Mouse (Mus musculus): Measurements from ENCODE around the gene Rgl2.

DNA sequence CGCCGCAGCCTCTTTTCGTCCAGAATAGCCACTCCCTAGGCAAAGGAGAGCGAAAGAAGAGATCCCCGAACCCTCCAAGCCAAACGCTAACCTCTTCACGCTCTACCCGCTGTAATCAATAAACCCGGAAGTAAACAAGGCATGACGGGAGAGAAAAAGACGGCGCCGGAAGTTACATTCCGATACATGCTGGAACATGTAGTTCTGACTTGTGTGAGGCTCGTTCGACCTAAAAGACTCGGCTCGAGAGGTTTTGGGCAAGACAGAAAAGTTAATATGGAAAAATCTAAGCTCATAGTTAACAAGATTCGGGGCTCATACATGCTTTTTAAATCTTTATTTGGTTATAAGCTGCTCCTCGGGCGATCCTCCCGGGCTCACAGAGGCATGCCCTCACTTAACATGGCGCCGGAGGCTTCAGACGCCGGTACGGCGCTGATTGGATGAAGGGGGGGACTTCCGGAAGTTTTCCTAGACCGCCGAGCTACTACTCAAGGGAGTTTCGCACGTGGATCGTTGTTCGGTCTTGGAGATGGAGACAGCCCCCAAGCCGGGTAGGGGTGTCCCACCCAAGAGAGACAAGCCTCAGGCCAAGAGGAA is 11.0 kb downstream of the Rgl2 start, which contains the start of the genes Pfdn6 and Wdr46:
- TF ChIP-seq EP300 (IDR thresholded peaks at IDR 0.05) (peak; percentile 69), CTCF (IDR thresholded peaks at IDR 0.05) (no peak)
